Mouse (Mus musculus): ENCODE measurements at regions not wholly inside any gene's neighbourhood (a gene's known extent, or its start where the extent isn't known, plus 50 kb on each side); places are given as distances from the start of the nearest gene placed in this dataset.

GRCm38 (mm10) chr10:98529565-98529964, 384.6 kb upstream of the Atp2b1 start:
- no peak overlapping the region for H3K4me3 ChIP-seq
- WGBS = 80% methylated on average over 4 of the region's 4 CpGs
- DNase-seq (ENCODE audit: extremely low spot score, low spot score) = no peak

GRCm38 (mm10) chr10:98531425-98531824, 382.8 kb upstream of the Atp2b1 start:
- Histone ChIP-seq H3K36me3 (replicated peaks) (no peaks in the 10 kb centered on the region), H3K9me3 (no peaks in the 10 kb centered on the region), H3K4me1 (no peaks in the 10 kb centered on the region), H3K4me3 (no peak overlapping the region), H3K27ac (no peak overlapping the region), H3K27me3 (ENCODE audit: poor library complexity, severe bottlenecking) (no peaks in the 10 kb centered on the region)
- no peak for DNase-seq (ENCODE audit: extremely low spot score, low spot score)
- WGBS = 89% methylated on average over 4 of the region's 4 CpGs

More at GRCm38 (mm10) chr10:98529565-98529964, 384.6 kb upstream of the Atp2b1 start:
- Histone ChIP-seq H3K4me1 (no peaks in the 10 kb centered on the region), H3K9me3 (peaks cover 5% of the 10 kb centered on the region; the same call in 1 of the 2 replicates), H3K27ac (no peak overlapping the region), H3K27me3 (ENCODE audit: poor library complexity, severe bottlenecking) (no peaks in the 10 kb centered on the region), H3K36me3 (replicated peaks) (no peaks in the 10 kb centered on the region)

- Histone ChIP-seq H3K36me3 (replicated peaks) (no peaks in the 10 kb centered on the region), H3K27ac (no peak overlapping the region), H3K27me3 (ENCODE audit: poor library complexity, severe bottlenecking) (no peaks in the 10 kb centered on the region), H3K9me3 (no peaks in the 10 kb centered on the region), H3K4me3 (no peak overlapping the region), H3K4me1 (peaks cover 7% of the 10 kb centered on the region)
- no peak for DNase-seq (ENCODE audit: extremely low spot score, low spot score)
- 82% methylated on average over 1 of the region's 1 CpGs for WGBS
Observed at GRCm38 (mm10) chr10:98538706-98539105, 375.5 kb upstream of the Atp2b1 start.

GRCm38 (mm10) chr10:98541062-98541461, 373.1 kb upstream of the Atp2b1 start:
- H3K9me3 ChIP-seq = no peaks in the 10 kb centered on the region
- H3K36me3 ChIP-seq (replicated peaks) = no peaks in the 10 kb centered on the region
- H3K27ac ChIP-seq = no peak overlapping the region
- peaks cover 11% of the 10 kb centered on the region for H3K4me1 ChIP-seq
- no peak for DNase-seq (ENCODE audit: extremely low spot score, low spot score)
- H3K27me3 ChIP-seq (ENCODE audit: poor library complexity, severe bottlenecking) = no peaks in the 10 kb centered on the region
- no peak overlapping the region for H3K4me3 ChIP-seq

- Histone ChIP-seq H3K36me3 (replicated peaks) (no peaks in the 10 kb centered on the region), H3K27me3 (ENCODE audit: poor library complexity, severe bottlenecking) (no peaks in the 10 kb centered on the region)
- WGBS = 91% methylated on average over 2 of the region's 2 CpGs
Observed at GRCm38 (mm10) chr10:98542072-98542471, 372.1 kb upstream of the Atp2b1 start.

GRCm38 (mm10) chr10:98543253-98543997, 370.8 kb upstream of the Atp2b1 start:
- Histone ChIP-seq H3K27ac (no peak overlapping the region), H3K27me3 (ENCODE audit: poor library complexity, severe bottlenecking) (no peaks in the 10 kb centered on the region), H3K9me3 (no peaks in the 10 kb centered on the region), H3K4me1 (peaks cover 11% of the 10 kb centered on the region), H3K36me3 (replicated peaks) (no peaks in the 10 kb centered on the region), H3K4me3 (no peak overlapping the region)
- DNase-seq (ENCODE audit: extremely low spot score, low spot score) = no peak
- 40% methylated on average over 8 of the region's 8 CpGs for WGBS

More at GRCm38 (mm10) chr10:98542072-98542471, 372.1 kb upstream of the Atp2b1 start:
- peaks cover 11% of the 10 kb centered on the region for H3K4me1 ChIP-seq
- no peaks in the 10 kb centered on the region for H3K9me3 ChIP-seq
- no peak overlapping the region for H3K27ac ChIP-seq
- no peak for DNase-seq (ENCODE audit: extremely low spot score, low spot score)
- no peak overlapping the region for H3K4me3 ChIP-seq

- Histone ChIP-seq H3K4me1 (peaks cover 11% of the 10 kb centered on the region), H3K27ac (no peak overlapping the region), H3K27me3 (ENCODE audit: poor library complexity, severe bottlenecking) (no peaks in the 10 kb centered on the region), H3K9me3 (no peaks in the 10 kb centered on the region), H3K36me3 (replicated peaks) (no peaks in the 10 kb centered on the region), H3K4me3 (no peak overlapping the region)
- no peak for DNase-seq (ENCODE audit: extremely low spot score, low spot score)
- 66% methylated on average over 5 of the region's 5 CpGs for WGBS
Observed at GRCm38 (mm10) chr10:98543998-98544349, 370.2 kb upstream of the Atp2b1 start.

- DNase-seq (ENCODE audit: extremely low spot score, low spot score) = no peak
- Histone ChIP-seq H3K27ac (no peak overlapping the region), H3K4me1 (no peaks in the 10 kb centered on the region), H3K4me3 (no peak overlapping the region), H3K36me3 (replicated peaks) (no peaks in the 10 kb centered on the region), H3K27me3 (ENCODE audit: poor library complexity, severe bottlenecking) (no peaks in the 10 kb centered on the region), H3K9me3 (no peaks in the 10 kb centered on the region)
- WGBS = 95% methylated on average over 3 of the region's 3 CpGs
Observed at GRCm38 (mm10) chr10:98554575-98554974, 359.6 kb upstream of the Atp2b1 start.

- DNase-seq (ENCODE audit: extremely low spot score, low spot score) = no peak
- Histone ChIP-seq H3K9me3 (no peaks in the 10 kb centered on the region), H3K4me1 (no peaks in the 10 kb centered on the region), H3K4me3 (no peak overlapping the region), H3K36me3 (replicated peaks) (no peaks in the 10 kb centered on the region), H3K27ac (no peak overlapping the region), H3K27me3 (ENCODE audit: poor library complexity, severe bottlenecking) (no peaks in the 10 kb centered on the region)
- WGBS = 90% methylated on average over 9 of the region's 9 CpGs
Observed at GRCm38 (mm10) chr10:98557470-98558060, 356.6 kb upstream of the Atp2b1 start.

- Histone ChIP-seq H3K4me3 (no peak overlapping the region), H3K27me3 (ENCODE audit: poor library complexity, severe bottlenecking) (no peaks in the 10 kb centered on the region), H3K9me3 (no peaks in the 10 kb centered on the region), H3K4me1 (no peaks in the 10 kb centered on the region), H3K27ac (no peak overlapping the region), H3K36me3 (replicated peaks) (no peaks in the 10 kb centered on the region)
- 84% methylated on average over 2 of the region's 2 CpGs for WGBS
- DNase-seq (ENCODE audit: extremely low spot score, low spot score) = no peak
Observed at GRCm38 (mm10) chr10:98558560-98558959, 355.6 kb upstream of the Atp2b1 start.

GRCm38 (mm10) chr10:98562297-98562912, 351.8 kb upstream of the Atp2b1 start:
- 91% methylated on average over 2 of the region's 2 CpGs for WGBS
- Histone ChIP-seq H3K4me1 (no peaks in the 10 kb centered on the region), H3K9me3 (no peaks in the 10 kb centered on the region)

GRCm38 (mm10) chr10:98572782-98573536, 341.2 kb upstream of the Atp2b1 start:
- WGBS = 67% methylated on average over 16 of the region's 16 CpGs
- no peaks in the 10 kb centered on the region for H3K36me3 ChIP-seq (replicated peaks)
- peaks cover 4% of the 10 kb centered on the region; the same call in 1 of the 2 replicates for H3K4me1 ChIP-seq
- no peak for DNase-seq (ENCODE audit: extremely low spot score, low spot score)
- no peaks in the 10 kb centered on the region for H3K9me3 ChIP-seq
- no peak overlapping the region for H3K27ac ChIP-seq
- no peak overlapping the region for H3K4me3 ChIP-seq
- H3K27me3 ChIP-seq (ENCODE audit: poor library complexity, severe bottlenecking) = no peaks in the 10 kb centered on the region

More at GRCm38 (mm10) chr10:98562297-98562912, 351.8 kb upstream of the Atp2b1 start:
- H3K27me3 ChIP-seq (ENCODE audit: poor library complexity, severe bottlenecking) = no peaks in the 10 kb centered on the region
- H3K36me3 ChIP-seq (replicated peaks) = no peaks in the 10 kb centered on the region
- no peak overlapping the region for H3K27ac ChIP-seq
- no peak overlapping the region for H3K4me3 ChIP-seq
- no peak for DNase-seq (ENCODE audit: extremely low spot score, low spot score)

Data from forebrain, embryonic 10.5 days (tissue).